Mouse (Mus musculus): ENCODE data around the gene Aspdh.

DNA sequence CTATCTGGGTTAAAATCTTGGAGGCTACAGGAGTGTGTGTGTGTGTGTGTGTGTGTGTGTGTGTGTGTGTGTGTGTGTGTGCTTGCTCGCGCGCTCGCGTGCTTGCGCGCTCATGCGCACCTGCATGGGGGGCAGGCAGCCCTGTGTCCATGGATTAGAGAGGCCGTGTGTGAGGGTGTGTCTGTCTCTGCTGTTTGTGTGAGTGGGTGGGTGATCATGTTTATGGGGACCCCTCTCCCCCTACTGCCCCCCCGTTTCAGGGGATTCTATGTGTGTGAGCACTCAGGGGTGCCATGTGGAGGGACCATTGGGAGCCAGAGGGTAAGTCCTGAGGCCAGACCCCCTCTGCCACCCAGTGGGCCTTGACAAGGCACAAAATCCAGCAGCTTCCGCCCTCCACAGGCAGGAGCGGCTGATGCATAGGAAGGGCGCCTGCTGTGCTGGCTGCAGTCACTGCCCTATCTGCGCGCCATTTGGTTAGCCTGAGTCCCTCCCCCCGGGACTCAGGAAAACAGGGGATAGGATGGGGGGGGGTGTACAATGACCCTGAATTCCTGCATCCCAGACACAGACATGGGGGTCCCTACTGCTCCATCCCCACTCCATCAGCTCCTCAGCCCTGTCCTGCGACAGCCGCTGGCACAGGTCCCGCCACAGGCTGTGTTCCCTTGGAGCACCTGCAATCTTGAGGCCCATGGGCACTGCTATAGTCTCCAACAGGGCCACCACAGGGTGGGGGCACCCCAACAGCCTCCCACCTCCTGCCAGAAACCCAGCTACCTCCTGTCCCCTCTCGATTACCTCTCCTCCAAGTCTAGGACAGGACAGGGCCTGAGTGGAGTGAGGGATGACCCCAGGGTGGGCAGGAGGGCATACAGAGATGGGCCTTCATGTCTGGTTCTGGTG lies 21.7 kb upstream of the Aspdh start:
- no peak for TF ChIP-seq POLR2A (IDR thresholded peaks at IDR 0.05; ENCODE audit: extremely low read depth, insufficient read depth, low read length)
- TF ChIP-seq CTCF (IDR thresholded peaks at IDR 0.05; ENCODE audit: extremely low read depth, insufficient read depth, low read length), result no peak

Data from cortical plate, adult 2 months (tissue).